Mouse (Mus musculus): Measurements from ENCODE around the gene Ccdc149. TPM values are rescaled to one million over a fixed set of nuclear protein-coding genes. Genes with fewer than 3 reads are reported as not detected.

The Ccdc149 gene
- polyA plus RNA-seq, 1 experiment from 2014 or later: 1.9 TPM

DNA sequence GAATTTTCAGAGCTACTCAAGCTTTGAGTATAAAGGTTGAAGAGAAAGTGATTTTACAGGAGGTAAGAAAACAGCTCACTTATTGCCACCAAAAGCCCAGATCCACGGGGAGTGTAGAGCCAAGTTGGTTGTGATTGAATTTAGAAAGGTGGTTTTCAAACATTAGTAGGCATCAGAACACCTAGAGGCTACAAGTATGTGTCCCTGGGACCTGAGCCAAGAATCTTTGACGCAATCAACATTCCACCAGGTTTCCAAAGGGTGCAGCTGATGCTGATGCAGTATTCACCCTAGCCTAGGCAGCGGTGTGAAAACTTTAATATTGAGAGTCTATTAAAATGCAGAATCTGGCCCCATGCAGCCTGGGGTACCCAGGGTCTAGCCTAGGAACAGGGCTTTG is 135.7 kb downstream of the Ccdc149 start:
- no peak for DNase-seq (ENCODE audit: low spot score)
- Histone ChIP-seq H3K4me1 (peaks cover 7% of the 10 kb centered on the region), H3K36me3 (no peaks in the 10 kb centered on the region), H3K27ac (replicated peaks) (no peak overlapping the region), H3K9me3 (replicated peaks) (no peaks in the 10 kb centered on the region), H3K27me3 (ENCODE audit: low read depth, poor library complexity, severe bottlenecking) (no peaks in the 10 kb centered on the region), H3K4me3 (no peak overlapping the region)
- 85% methylated on average over 3 of the region's 3 CpGs for WGBS

DNA sequence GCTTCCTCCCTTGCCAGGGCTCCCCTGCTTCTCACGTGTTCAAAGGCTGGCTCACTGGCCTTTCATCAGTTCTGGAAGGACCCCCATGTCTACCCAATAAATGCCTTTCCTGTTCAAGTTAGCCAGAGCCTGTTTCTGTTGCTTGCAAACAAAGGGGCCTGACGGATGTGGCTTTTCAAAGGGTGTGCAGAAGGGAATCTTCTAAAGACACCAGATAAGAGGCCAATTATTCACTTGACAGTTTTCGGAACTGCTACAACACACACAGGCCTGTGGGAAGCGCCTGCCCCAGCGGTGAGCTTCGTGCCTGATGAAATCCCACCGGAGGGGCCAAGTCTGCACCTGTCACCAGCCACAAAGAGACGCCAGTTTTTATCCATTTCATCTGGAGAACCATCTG is 139.2 kb downstream of the Ccdc149 start:
- WGBS: 43% methylated on average over 8 of the region's 8 CpGs
- DNase-seq (ENCODE audit: low spot score): no peak

More for the DNA sequence above, 139.2 kb downstream of the Ccdc149 start:
- no peaks in the 10 kb centered on the region for H3K9me3 ChIP-seq (replicated peaks)
- H3K27me3 ChIP-seq (ENCODE audit: low read depth, poor library complexity, severe bottlenecking): no peaks in the 10 kb centered on the region
- no peak overlapping the region for H3K4me3 ChIP-seq
- no peak overlapping the region for H3K27ac ChIP-seq (replicated peaks)
- peaks cover 7% of the 10 kb centered on the region for H3K4me1 ChIP-seq
- no peaks in the 10 kb centered on the region for H3K36me3 ChIP-seq

Other genes with a start within 250 kb of the Ccdc149 start
- 0.90 and 0.97 TPM in 2 replicates for gene Sod3, start 107.7 kb downstream of the Ccdc149 start, polyA plus RNA-seq (2016; fragmentation: Nextera tagmentation; extraction: Ambion mirVana)
- 1.4 TPM in 2 replicates for gene Lgi2, start 94.9 kb upstream of the Ccdc149 start, polyA plus RNA-seq (2016; fragmentation: Nextera tagmentation; extraction: Ambion mirVana)
- gene Sepsecs, start 198.2 kb upstream of the Ccdc149 start, polyA plus RNA-seq (2016; fragmentation: Nextera tagmentation; extraction: Ambion mirVana): 8.6 and 9.4 TPM in 2 replicates